Mouse (Mus musculus): ENCODE data around the gene Tyw5. TPM values are rescaled to one million over a fixed set of nuclear protein-coding genes. Genes with fewer than 3 reads are reported as not detected.

The Tyw5 gene
- 13.5 and 17.2 TPM in 2 replicates for total RNA-seq (2023)

GRCm38 (mm10) chr1:57406187-57407151, at the start of gene Tyw5, which contains the start of gene Maip1:
Gene Tyw5, minus strand, starts transcription at chr1:57407101.
Gene Maip1, plus strand, starts transcription at chr1:57406328.

GRCm38 (mm10) chr1:57377376-57378341, 29.2 kb downstream of the Tyw5 start, which contains the start of gene 1700066M21Rik:
Gene 1700066M21Rik, plus strand, starts transcription at chr1:57377620.

Other genes starting within 250 kb of the Tyw5 start
- gene 1700066M21Rik, start 29.5 kb downstream of the Tyw5 start, total RNA-seq (2023) = 2.8 and 4.5 TPM in 2 replicates
- 7.2 and 8.4 TPM in 2 replicates for gene Maip1, start 773 bp downstream of the Tyw5 start, total RNA-seq (2023)

All from neutrophil, adult 65 days (primary cell).